Mouse (Mus musculus) forelimb bud, embryonic 11.5 days (tissue): ENCODE measurements around the gene Hdac7.

Source experiments
- DNase-seq: peaks from one replicate; pipeline ENCODE4 v3.0.0-alpha.2; 2012; ENCODE audit warnings: low read depth, low spot score

Hdac7 gene

DNA sequence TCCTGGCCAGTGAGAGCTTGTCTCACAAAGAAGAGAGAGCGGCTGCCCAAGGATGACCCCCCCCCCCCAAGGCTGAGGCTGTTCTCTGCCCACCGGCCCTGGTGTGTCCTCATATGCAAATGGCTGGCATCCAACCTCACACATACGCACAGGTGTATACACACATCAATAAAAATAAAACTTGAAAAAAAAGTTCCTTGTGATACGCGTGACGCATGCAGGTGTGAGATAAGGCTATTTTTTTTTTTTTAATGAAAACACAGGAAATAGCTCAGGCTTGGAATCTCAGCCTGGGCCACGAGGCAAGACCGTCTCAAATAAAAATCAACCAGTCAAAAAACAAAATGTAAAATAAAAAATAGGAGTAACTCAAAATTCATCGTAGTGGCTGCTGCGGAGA lies 98.0 kb downstream of the Hdac7 start:
- DNase-seq: no peak

DNA sequence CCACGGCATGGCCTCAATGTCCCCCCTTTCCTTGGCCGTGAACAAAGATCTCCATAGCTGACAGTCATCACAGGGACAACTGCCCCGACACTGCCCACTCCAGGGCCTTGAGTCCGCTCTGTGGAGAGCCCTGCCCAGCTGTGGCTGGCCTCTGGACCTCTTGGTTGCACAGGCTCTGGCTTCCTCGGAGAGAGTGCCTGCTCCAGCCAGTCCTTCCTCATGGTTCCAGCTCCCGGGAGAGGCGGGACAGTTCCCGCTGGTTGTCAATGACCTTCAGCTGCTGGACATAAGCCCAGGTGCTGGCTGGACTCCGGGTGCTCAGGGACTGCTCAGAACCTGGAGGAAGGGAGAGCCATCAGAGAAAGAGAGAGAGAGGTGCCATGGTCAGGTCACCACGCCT lies 99.0 kb downstream of the Hdac7 start:
- no peak for DNase-seq

DNA sequence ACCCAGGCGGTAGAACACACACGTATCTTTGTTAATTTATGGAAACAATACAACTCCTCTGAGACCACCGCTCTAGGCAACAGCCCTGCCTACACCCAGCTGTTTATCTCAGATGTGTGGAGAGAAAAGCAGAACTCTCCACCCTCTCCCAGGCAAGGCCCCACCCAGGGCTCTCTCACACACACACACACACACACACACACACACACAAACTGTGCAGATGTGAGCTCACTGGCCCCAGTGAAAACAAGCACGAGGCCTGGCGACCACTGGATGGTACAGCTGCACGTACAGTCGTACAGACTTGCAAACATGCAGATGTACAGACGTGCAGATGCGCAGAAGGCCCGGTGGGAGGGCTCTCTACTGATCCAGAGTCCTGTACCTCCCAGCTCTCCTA lies 99.4 kb downstream of the Hdac7 start:
- no peak for DNase-seq

DNA sequence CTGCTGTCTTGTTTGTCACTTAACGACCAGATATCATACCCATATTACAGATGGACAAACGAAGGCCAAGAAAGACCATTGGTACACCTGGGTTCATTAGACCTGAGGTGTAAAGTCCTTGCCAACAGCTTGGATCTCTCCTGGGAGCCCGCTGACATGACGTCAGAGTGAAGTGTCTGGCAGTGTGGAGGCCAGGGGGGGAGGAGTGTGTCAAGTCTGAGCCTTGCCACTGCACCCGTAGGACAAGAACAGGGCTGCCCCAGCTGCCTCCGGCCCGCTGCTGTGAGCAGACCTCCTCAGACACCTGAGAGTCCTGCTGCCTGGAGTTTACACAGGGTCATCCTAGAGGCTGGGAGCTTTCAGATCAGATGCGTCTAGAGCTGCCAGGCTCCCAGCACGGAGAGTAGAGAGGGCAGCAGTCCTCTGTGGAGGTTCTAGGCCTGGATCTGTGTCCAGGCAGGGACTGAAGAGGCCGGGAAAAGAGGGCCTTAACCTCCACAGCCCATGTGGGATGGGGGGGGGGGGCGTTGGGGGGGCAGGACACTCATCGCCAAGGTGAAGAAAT lies 100.3 kb downstream of the Hdac7 start:
- no peak for DNase-seq

DNA sequence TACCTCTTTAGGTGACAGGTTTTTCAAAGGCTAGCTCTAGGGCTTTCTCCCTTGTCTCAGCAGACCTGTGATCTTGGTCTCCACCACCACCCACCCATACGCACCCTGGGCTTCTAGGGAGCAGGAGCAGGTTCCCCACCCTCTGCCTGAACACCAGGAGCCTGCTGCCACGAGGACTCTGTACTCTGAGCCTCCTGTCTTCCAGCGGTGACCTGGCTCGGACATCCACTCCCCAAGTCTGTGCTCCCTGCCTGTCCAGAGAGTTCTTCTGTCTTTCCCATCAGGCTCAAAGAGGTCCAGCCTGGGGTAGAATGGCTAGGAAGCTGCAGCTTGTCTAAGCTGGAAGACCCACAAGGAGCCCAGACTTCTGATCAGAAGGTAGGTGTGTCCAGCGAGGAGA lies 101.1 kb downstream of the Hdac7 start:
- no peak for DNase-seq
